Mouse (Mus musculus): ENCODE data around the gene Dtx4.
"Not testable (repeated sequence)": the region's sequence is repeated elsewhere in the genome, so short reads cannot be mapped to it uniquely, and the experiment has no call there.

Dtx4 gene

GRCm38 (mm10) chr19:12501370-12502347 lies at the start of gene Dtx4:
Gene Dtx4 (minus strand): TSS chr19:12501454.
- peak; percentile 92 for DNase-seq (ENCODE audit: extremely low spot score)

DNA sequence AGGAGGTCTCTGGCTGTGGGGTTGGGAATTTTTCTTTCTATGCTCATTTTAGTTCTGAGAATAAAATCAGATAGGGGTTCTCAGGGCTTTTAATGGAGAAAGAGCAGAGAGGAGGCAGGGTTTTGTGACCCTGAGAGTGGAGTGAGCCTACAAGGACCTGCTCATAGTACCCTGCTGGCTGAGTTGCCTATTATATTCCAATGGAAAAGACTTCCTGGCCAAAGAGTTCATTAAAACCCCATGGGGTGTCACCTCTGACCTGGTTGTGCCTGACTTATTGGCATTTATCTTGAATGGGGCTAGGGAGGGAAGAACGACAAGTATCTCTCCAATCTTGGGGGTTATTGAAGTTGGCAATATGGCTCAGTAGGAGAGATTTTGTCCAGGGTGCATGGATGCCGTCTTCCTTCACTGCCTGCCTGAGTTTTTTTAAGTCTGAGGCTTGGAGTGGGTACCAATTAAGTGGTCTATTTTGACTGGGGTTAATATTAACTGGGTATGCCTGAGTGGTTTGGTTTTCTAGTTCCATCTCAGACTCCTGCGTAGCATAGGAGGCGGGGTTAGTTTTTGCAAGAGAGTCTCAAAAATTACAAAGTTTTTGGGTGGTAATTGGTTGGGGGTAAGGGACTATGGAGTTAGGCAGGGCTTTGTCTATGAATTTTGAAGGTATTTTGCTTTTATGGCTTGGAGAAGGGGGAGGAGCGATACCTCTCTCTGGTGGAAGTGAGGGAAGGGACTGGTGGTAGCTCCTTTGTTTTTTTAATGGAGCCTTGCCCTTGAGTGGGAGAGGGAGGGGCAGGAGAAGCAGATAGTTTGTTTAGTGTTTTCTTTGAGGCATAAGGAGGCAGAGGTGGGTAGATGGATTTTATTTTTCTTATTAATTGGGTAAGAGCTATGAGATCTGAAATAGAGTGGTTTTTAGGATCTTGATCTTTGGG lies 49.0 kb upstream of the Dtx4 start:
- DNase-seq (ENCODE audit: extremely low spot score): no peak

DNA sequence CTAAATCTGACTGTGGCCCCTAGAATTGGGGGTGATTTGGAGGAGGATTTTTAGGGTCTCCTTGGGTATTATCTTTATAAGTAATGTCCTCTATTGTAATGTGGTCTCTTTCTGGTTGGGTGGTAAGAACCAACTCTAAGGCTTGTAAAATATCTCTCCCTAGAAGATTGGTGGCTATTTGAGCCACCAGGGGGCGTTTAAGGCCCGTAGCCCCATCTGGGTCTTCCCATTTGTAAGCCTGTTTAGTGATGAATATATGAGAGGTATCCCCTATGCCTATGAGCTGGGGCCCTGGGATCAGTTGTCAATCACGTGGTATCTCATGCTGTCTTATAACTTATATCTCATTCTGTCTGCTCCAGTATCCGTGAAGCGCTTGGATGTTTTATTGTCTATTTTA lies 47.9 kb upstream of the Dtx4 start:
- DNase-seq (ENCODE audit: extremely low spot score): no peak

DNA sequence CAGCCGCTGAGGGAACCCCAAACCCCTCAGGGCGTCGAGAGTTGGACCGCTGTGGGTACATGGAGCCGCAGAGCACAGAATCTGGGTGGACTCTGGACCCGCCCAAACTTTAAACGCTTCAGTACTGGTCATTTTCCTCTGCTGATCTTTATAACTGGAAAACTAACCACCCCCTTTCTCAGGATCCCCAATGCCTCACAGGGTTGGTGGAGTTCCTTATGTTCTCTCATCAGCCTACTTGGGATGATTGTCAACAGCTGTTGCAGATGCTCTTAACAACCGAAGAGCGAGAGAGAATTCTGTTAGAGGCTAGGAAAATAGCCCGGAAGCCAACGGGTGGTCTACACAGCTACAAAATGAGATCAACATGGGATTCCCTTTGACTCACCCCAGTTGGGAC lies 44.2 kb upstream of the Dtx4 start, which contains the start of gene Fam111a:
Fam111a (plus strand) TSS at position 301 of the 400 bp plus-strand sequence.
- DNase-seq (ENCODE audit: extremely low spot score): not testable (repeated sequence)

GRCm38 (mm10) chr19:12541644-12542043 lies 40.4 kb upstream of the Dtx4 start:
- DNase-seq (ENCODE audit: extremely low spot score): no peak

DNA sequence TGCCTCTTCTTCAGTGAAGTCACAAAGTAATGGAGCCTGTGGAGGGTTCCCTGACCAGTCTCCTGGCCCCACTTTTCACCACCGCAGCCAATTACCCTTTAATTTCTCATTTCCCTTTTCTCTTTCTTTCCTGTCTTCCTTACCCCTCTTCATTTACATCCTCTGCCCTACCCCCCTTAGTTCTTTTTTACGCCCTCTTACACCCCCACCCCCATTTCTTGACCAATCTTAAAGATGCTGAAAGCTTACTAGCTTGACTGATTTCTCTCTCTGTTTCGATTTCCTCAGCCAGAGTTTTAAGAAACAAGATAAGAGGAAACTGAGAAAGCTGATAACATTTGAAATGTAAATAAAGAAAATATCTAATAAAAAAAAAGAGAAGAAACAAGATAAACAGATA lies 39.5 kb upstream of the Dtx4 start:
- DNase-seq (ENCODE audit: extremely low spot score): no peak

GRCm38 (mm10) chr19:12539975-12540374 lies 38.7 kb upstream of the Dtx4 start:
- no peak for DNase-seq (ENCODE audit: extremely low spot score)

DNA sequence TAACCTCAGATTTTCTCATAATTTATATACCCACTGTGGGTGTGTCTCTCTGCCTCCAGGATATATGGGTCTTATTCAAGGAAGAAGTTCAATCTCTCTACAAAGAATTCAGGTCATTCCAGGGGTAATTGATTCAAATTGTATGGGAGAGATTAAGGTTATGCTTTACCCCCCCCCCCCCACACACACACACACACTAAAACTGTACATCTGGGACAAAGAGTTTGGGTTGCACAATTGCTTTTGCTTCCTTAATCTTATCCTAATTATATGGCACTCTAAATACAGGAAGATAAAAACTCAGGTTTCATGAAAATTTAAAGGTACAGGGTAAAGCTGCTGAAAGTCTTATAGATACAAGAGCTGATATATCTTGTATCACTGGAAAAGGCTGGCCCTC lies 35.9 kb upstream of the Dtx4 start:
- no peak for DNase-seq (ENCODE audit: extremely low spot score)

- no peak for DNase-seq (ENCODE audit: extremely low spot score)
Observed at GRCm38 (mm10) chr19:12523377-12523776, 22.1 kb upstream of the Dtx4 start.

DNA sequence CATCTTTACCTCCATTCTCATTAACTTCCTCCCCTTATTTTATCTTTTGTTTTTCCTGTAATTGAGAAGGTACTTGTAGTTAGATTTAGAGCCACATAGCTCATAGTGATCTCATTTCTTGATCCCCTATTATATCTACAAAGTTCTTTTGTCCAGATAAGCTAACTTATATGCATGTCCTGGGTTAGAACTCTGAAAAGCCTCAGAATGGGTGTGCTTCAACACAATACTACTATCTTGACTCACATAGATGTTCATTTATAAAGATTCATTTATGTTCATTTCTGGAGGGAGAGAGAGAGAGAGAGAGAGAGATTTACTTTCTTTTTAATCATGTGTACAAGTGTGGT lies 17.3 kb upstream of the Dtx4 start:
- DNase-seq (ENCODE audit: extremely low spot score): no peak

- DNase-seq (ENCODE audit: extremely low spot score): peak; percentile 70
Observed at GRCm38 (mm10) chr19:12517671-12518540, 16.7 kb upstream of the Dtx4 start.

DNA sequence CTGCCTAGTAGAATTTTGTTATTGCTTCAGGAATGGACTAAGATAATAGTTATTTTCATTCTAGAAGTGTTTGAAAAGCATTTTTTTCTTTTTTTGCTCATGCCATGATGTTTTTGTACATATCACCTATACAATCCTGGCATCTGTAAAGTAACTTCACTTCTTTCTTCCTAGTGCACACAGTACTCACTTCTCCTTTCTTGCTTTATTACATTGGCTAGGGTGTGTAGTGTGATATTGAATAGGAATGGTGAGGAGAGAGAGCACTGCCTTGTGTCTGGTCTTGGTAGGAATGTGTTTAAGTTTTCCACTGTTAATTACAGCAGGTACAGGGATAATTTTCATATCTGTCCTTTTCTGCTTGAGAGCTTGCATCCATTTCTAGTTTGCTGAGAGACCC lies 13.4 kb upstream of the Dtx4 start:
- DNase-seq (ENCODE audit: extremely low spot score): no peak

DNA sequence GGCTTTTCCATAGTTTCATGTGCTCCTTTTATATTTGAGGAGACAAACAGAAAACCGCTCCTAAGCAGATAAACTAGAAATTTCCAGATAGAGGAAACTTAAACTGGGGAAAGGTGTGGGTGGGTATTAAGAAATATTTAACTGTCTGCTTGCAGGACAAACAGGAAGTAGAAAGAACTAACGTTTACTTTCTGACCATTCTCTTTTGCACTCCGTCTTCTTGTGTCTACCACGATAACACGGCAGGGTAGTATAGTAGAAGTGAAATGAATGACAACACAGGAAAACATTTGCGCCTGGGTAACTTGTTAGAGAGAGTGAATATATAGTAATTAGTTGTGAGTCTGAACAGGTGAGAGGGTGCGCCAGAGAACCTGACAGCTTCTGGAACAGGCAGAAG lies 1.5 kb upstream of the Dtx4 start:
- no peak for DNase-seq (ENCODE audit: extremely low spot score)

- peak; percentile 62 for DNase-seq (ENCODE audit: extremely low spot score)
Observed at GRCm38 (mm10) chr19:12500881-12501311, 358 bp downstream of the Dtx4 start.

- DNase-seq (ENCODE audit: extremely low spot score): peak; percentile 46
Observed at GRCm38 (mm10) chr19:12500124-12500523, 1.1 kb downstream of the Dtx4 start.

DNA sequence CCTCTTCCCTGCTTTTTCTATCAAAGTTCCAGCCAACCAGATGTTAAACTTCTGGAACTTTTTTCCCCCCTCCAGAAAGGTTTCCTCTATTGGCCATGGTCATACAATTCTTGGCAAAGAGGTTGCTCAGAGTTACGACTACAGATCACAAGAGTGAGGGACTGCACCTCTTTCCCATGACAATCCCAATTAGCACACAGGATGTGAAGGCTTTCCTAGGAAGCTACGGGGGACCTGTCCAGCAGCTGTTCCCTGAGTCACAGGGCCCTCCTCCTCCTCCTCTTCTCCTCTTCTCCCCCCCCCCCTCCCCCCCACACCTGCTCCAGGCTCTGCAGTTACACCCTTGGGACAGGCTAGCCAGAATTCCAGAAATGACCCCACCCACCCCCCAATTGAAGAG lies 1.8 kb downstream of the Dtx4 start:
- DNase-seq (ENCODE audit: extremely low spot score): no peak

- DNase-seq (ENCODE audit: extremely low spot score): no peak
Observed at GRCm38 (mm10) chr19:12498941-12499340, 2.3 kb downstream of the Dtx4 start.

DNA sequence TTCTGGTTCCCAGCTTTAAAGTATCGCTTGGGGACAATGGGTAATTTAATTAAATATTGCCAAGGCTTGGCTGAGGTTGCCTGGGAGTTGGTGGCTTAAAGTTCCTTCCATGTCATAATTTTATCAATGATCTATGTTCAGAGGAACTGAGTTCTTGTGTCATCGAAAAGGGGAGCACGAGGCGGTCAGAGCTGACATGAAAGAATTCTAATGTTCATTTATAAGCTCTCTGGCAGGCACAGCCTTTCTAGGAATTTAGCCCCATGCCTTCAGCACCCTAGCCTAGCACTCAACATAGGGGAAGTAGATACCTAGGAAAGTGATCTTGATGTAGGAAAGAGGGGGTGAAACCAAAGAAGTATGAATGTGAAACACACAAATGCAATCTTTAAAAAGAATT lies 2.9 kb downstream of the Dtx4 start:
- DNase-seq (ENCODE audit: extremely low spot score): no peak

- DNase-seq (ENCODE audit: extremely low spot score): no peak
Observed at GRCm38 (mm10) chr19:12497909-12498308, 3.3 kb downstream of the Dtx4 start.

GRCm38 (mm10) chr19:12496241-12496640 lies 5.0 kb downstream of the Dtx4 start:
- DNase-seq (ENCODE audit: extremely low spot score): no peak

GRCm38 (mm10) chr19:12494972-12495535 lies 6.2 kb downstream of the Dtx4 start:
- DNase-seq (ENCODE audit: extremely low spot score): no peak

All from embryo, embryonic 9.5 days (tissue).